ENCODE assay signal across 8 mouse cellular contexts in genomic region chr11:89298285-89299010, GRCm38 (mm10). TPM values are rescaled to one million over a fixed set of nuclear protein-coding genes. Genes with fewer than 3 reads are reported as not detected.
A peak's percentile ranks its signal among the peaks of the same experiment; 100 is the strongest.
DNase-seq lines count a peak whose midpoint lies in the region; ATAC-seq and TF ChIP-seq lines count a peak whose summit lies in the region.

No protein-coding gene starts in this region.

- under 1% methylated on average over 40 of the region's 51 CpGs for WGBS in embryonic facial prominence, embryonic 12.5 days
- 1% methylated on average over 51 of the region's 51 CpGs for WGBS in hindbrain, embryonic 13.5 days
- under 1% methylated on average over 37 of the region's 51 CpGs for WGBS in liver, embryonic 11.5 days
- under 1% methylated on average over 44 of the region's 51 CpGs for WGBS in olfactory bulb, adult 2 months

- in situ Hi-C loops in Patski (cut with MboI; ENCODE audit: low pct_unique_long_range_greater_than_20kb), result no loop called here

- no peaks in the 10 kb centered on the region for H3K9me3 ChIP-seq in embryonic facial prominence, embryonic 12.5 days
- no peaks in the 10 kb centered on the region for H3K9me3 ChIP-seq in hindbrain, embryonic 13.5 days
- no peaks in the 10 kb centered on the region for H3K9me3 ChIP-seq in liver, embryonic 11.5 days (ENCODE audit: control insufficient read depth, low read length)

- TF ChIP-seq CTCF in Patski (IDR thresholded peaks at IDR 0.05), result peak; percentile 77
- TF ChIP-seq CTCF in olfactory bulb, adult 2 months (IDR thresholded peaks at IDR 0.05; ENCODE audit: insufficient read depth, low read depth, low read length), result peak; percentile 46; the same call in 1 of the 2 replicates

- H3K4me1 ChIP-seq in embryonic facial prominence, embryonic 12.5 days, result peaks cover 30% of the 10 kb centered on the region
- H3K4me1 ChIP-seq in hindbrain, embryonic 13.5 days (replicated peaks), result peaks cover 34% of the 10 kb centered on the region
- H3K4me1 ChIP-seq in liver, embryonic 11.5 days (replicated peaks; ENCODE audit: control insufficient read depth, insufficient read depth, low read length), result peaks cover 5% of the 10 kb centered on the region; the same call in 1 of the 2 replicates
- H3K4me1 ChIP-seq in olfactory bulb, adult 2 months (ENCODE audit: control insufficient read depth, insufficient read depth, low read length), result peaks cover 16% of the 10 kb centered on the region

- H3K9ac ChIP-seq in embryonic facial prominence, embryonic 12.5 days, result peak overlapping the region; percentile 25; the same call in 1 of the 2 replicates
- peak overlapping the region; percentile 55 for H3K9ac ChIP-seq in hindbrain, embryonic 13.5 days
- no peak overlapping the region for H3K9ac ChIP-seq in liver, embryonic 11.5 days (ENCODE audit: low read depth, low read length)

- peak overlapping the region; percentile 77 for H3K27ac ChIP-seq in embryonic facial prominence, embryonic 12.5 days
- peak overlapping the region; percentile 76 for H3K27ac ChIP-seq in hindbrain, embryonic 13.5 days
- no peak overlapping the region; the same call in 1 of the 2 replicates for H3K27ac ChIP-seq in liver, embryonic 11.5 days (ENCODE audit: low read depth, low read length)
- no peak overlapping the region for H3K27ac ChIP-seq in olfactory bulb, adult 2 months (ENCODE audit: insufficient read depth, low read depth, low read length)

- no peak for TF ChIP-seq POLR2A in olfactory bulb, adult 2 months (IDR thresholded peaks at IDR 0.05; ENCODE audit: insufficient read depth, low read depth, low read length)

- no peaks in the 10 kb centered on the region for H3K27me3 ChIP-seq in Patski
- H3K27me3 ChIP-seq in embryonic facial prominence, embryonic 12.5 days, result peaks cover 14% of the 10 kb centered on the region
- H3K27me3 ChIP-seq in hindbrain, embryonic 13.5 days, result peaks cover 24% of the 10 kb centered on the region
- H3K27me3 ChIP-seq in liver, embryonic 11.5 days (replicated peaks; ENCODE audit: control insufficient read depth, insufficient read depth, low read length), result peaks cover 69% of the 10 kb centered on the region

- ATAC-seq in Patski, result peak; percentile 40
- ATAC-seq in embryonic facial prominence, embryonic 12.5 days (ENCODE audit: insufficient number of reproducible peaks, insufficient read depth, low FRiP score, low TSS enrichment), result peak; percentile 57
- ATAC-seq in hindbrain, embryonic 13.5 days (ENCODE audit: low FRiP score), result peak; percentile 38
- peak; percentile 43; the same call in 1 of the 2 replicates for ATAC-seq in liver, embryonic 11.5 days (replicated peaks; ENCODE audit: low FRiP score)

- no peaks in the 10 kb centered on the region for H3K36me3 ChIP-seq in embryonic facial prominence, embryonic 12.5 days
- H3K36me3 ChIP-seq in hindbrain, embryonic 13.5 days, result no peaks in the 10 kb centered on the region
- H3K36me3 ChIP-seq in liver, embryonic 11.5 days (ENCODE audit: control insufficient read depth, insufficient read depth, low read length), result no peaks in the 10 kb centered on the region

- DNase-seq in layer of hippocampus, adult 9-11 months, result peak; percentile 4
- DNase-seq in layer of hippocampus, adult 18-20 months (ENCODE audit: low spot score in 2 of 2), result no peak
- no peak for DNase-seq in Patski (ENCODE audit: low read depth, low spot score)
- peak; percentile 46 for DNase-seq in liver, embryonic 11.5 days (ENCODE audit: low spot score)
- no peak for DNase-seq in urinary bladder, postnatal 36 days (ENCODE audit: low spot score in 2 of 2)

- H3K4me2 ChIP-seq in embryonic facial prominence, embryonic 12.5 days (replicated peaks), result peak overlapping the region; percentile 77
- H3K4me2 ChIP-seq in hindbrain, embryonic 13.5 days, result peak overlapping the region; percentile 94
- peak overlapping the region; percentile 66 for H3K4me2 ChIP-seq in liver, embryonic 11.5 days

- CTCF ChIA-PET in Patski (lab: Charles Lee), result interaction anchor here (2.3 kb wide), 1 partner anchor 133 kb away, joined by 6 read pairs; no protein-coding TSS in a partner anchor

- POLR2A ChIA-PET in Patski (lab: Charles Lee), result no interaction called here

- peak overlapping the region; percentile 36 for H3K4me3 ChIP-seq in embryonic facial prominence, embryonic 12.5 days
- peak overlapping the region; percentile 45 for H3K4me3 ChIP-seq in hindbrain, embryonic 13.5 days
- peak overlapping the region; percentile 33 for H3K4me3 ChIP-seq in liver, embryonic 11.5 days (ENCODE audit: low read depth, low read length)
- H3K4me3 ChIP-seq in olfactory bulb, adult 2 months (ENCODE audit: insufficient read depth, low read depth, low read length), result peak overlapping the region; percentile 56

RNA-seq across cellular contexts. Expression of gene Nog, which starts 3.7 kb away (rescaled TPM):
- 10 to 100 TPM in 1 of 2 experiments, 1 to 10 TPM in 1; 9.6 to 12.7 TPM for total RNA-seq in layer of hippocampus, adult 18-20 months (2021)
- polyA plus RNA-seq in Patski (2021), result 6.5 TPM
- 6.8 and 7.4 TPM in 2 replicates for polyA plus RNA-seq in embryonic facial prominence, embryonic 12.5 days (2016; fragmentation: Nextera tagmentation; extraction: Ambion mirVana)
- polyA plus RNA-seq in hindbrain, embryonic 13.5 days (2015; fragmentation: Nextera tagmentation; extraction: Ambion mirVana), result 2.0 and 2.7 TPM in 2 replicates
- polyA plus RNA-seq in liver, embryonic 11.5 days (2014; fragmentation: Nextera tagmentation; extraction: Ambion mirVana), result 0.36 and 0.38 TPM in 2 replicates
- polyA plus RNA-seq in olfactory bulb, adult 2 months (2012; ENCODE audit: insufficient read depth, insufficient read length, low replicate concordance, missing spikeins), result not detected in 2 replicates

Comparison
In these comparisons a context has a peak if more than half of its experiments do, and no peak if none do; other contexts are left out.
1. DNase-seq: peak in layer of hippocampus, adult 9-11 months (single experiment) and liver, embryonic 11.5 days (single experiment); none in layer of hippocampus, adult 18-20 months (0 of 2), Patski (single experiment) and urinary bladder, postnatal 36 days (0 of 2).
2. H3K27ac ChIP-seq: peak in embryonic facial prominence, embryonic 12.5 days (single experiment) and hindbrain, embryonic 13.5 days (single experiment); none in liver, embryonic 11.5 days (single experiment) and olfactory bulb, adult 2 months (single experiment).
3. Peak in every context shown above with its lines, with median percentiles within 50 percentile points of each other: ATAC-seq, H3K4me2 ChIP-seq and H3K4me3 ChIP-seq.